Mouse (Mus musculus): Measurements from ENCODE around the gene Apobec1. TPM values are rescaled to one million over a fixed set of nuclear protein-coding genes. Genes with fewer than 3 reads are reported as not detected.

Apobec1 gene
- polyA plus RNA-seq, 1 experiment: 1.9 TPM

GRCm38 (mm10) chr6:122528136-122528535, 74.1 kb downstream of the Apobec1 start:
- DNase-seq (ENCODE audit: low read depth): no peak
- TF ChIP-seq POLR2A (IDR thresholded peaks at IDR 0.05; ENCODE audit: borderline replicate concordance, extremely low read depth, insufficient read depth, insufficient read length, poor library complexity, severe bottlenecking) (no peak), CTCF (IDR thresholded peaks at IDR 0.05; ENCODE audit: borderline replicate concordance, extremely low read depth, insufficient read depth, insufficient read length) (no peak)

Other genes with a start within 250 kb of the Apobec1 start
- 115 and 127 TPM in 2 replicates for gene Rimklb, start 103.7 kb downstream of the Apobec1 start, polyA plus RNA-seq (2012; rRNA removed)
- 2.0 TPM in 2 replicates for gene Mfap5, start 96.6 kb downstream of the Apobec1 start, polyA plus RNA-seq (2012; rRNA removed)
- 0.25 and 0.75 TPM in 2 replicates for gene Aicda, start 48.6 kb downstream of the Apobec1 start, polyA plus RNA-seq (2012; rRNA removed)
- gene Gdf3, start 7.6 kb upstream of the Apobec1 start, polyA plus RNA-seq (2012; rRNA removed): not detected in 2 replicates
- not detected in 2 replicates for gene Dppa3, start 24.0 kb upstream of the Apobec1 start, polyA plus RNA-seq (2012; rRNA removed)
- gene Nanog, start 105.0 kb upstream of the Apobec1 start, polyA plus RNA-seq (2012; rRNA removed): 0.22 and 0.23 TPM in 2 replicates
- gene Slc2a3, start 199.2 kb upstream of the Apobec1 start, polyA plus RNA-seq (2012; rRNA removed): 25.9 and 36.3 TPM in 2 replicates
- 5.9 and 12.5 TPM in 2 replicates for gene Foxj2, start 217.5 kb upstream of the Apobec1 start, polyA plus RNA-seq (2012; rRNA removed)

All from brain, embryonic 14.5 days (tissue).